Mouse (Mus musculus): ENCODE measurements at regions not wholly inside any gene's neighbourhood (a gene's known extent, or its start where the extent isn't known, plus 50 kb on each side); places are given as distances from the start of the nearest gene placed in this dataset.

DNA sequence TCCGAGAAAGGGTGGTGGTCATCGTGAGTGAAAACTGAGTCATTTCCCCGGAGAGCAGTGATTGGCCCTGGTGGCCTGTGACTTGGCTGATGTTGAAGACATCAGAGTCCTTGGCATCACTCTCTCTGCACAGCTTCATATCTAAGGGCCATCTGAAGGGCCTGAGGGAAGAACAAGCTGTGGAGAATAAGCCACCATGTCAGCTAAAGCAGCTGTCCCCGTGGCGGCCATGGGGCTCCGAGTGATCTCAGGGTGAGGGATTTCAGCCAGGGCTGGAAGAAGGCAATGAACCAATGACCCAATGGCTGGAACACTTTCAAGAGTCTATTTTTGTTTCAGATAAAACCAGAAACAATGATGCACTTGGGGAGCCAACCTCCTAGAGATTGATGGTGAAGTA lies 62.2 kb downstream of the Ttc32 start:
- peak in 1 of 2 experiments; percentile 7 for DNase-seq

DNA sequence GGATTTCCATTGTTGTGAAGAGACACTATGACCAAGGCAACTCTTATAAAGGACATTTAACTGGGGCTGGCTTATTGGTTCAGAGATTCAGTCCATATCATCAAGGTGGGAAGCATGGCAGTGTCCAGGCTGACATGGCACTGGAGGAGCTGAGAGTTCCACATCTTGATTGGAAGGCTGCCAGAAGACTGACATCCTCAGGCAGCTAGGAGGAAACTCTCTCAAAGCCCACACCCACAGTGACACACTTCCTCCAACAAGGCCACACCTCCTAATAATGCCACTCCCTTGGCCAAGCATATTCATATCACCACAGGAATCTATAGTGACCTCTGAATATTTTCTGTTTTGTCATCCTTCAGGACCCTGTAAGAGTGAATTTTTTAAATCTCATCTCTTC lies 65.3 kb downstream of the Ttc32 start:
- no peak for DNase-seq

DNA sequence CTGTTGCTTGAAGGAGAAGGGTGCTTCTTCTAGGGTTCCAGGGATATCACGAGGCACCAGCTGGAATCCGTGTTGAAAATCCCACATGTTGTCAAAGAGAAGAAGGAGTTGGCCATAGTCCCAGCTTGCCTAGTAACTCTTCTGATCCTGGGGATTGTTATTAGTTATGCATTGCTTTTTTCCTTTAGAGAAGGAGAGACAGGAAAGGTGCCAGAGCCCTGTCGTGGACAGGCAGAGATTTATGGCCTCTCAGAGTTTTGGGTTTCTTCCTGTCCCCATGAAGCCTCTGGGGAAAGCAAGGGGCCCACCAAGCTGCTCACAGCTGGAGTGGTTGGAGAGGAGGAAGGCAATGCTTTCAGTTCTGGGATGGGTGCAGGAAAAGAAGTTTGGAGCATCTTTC lies 76.6 kb downstream of the Ttc32 start:
- DNase-seq, result no peak

DNA sequence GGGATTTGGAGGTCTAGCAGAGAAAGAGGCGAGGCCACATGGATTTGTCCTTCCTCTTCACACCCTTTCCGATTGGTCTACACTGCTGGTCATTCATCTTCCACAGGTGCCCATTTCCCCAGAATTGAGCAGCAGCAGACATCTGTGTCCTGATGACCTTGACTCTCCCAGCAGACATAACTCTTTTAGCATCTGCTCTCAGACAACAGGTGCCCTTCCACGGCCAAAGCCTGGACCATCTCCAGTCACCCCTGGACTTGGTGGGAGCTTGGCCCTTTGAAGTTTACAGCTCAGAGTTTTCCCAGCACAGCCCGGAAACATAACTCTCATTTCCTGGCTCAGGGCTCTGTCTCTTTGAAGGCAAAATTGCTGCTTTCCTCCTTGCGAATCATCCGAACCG lies 80.0 kb downstream of the Ttc32 start:
- DNase-seq, result no peak

DNA sequence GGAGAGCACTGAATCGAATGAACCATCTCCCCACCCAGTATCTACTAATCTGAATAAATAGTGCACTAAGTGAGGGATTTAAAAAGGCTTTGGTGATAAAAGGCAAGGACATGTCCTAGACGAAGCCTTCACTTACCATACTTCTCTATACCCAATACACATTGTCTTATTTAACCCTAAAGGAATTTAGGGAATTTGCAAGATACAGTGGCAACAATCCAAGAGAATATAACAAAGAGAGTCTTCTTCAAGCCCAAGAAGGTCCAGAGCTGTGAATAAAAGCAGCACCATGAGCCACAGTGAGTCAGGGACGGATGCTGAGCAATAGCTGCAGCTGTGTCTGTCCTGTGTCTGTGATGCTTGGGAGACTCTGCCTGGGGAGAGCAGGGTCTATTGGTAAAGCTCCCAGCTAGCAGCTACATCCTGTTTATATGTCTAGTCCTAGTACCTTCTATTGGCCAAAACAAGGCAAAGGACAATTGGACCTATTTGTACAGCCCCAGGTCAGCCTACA lies 82.4 kb downstream of the Ttc32 start:
- no peak for DNase-seq

DNA sequence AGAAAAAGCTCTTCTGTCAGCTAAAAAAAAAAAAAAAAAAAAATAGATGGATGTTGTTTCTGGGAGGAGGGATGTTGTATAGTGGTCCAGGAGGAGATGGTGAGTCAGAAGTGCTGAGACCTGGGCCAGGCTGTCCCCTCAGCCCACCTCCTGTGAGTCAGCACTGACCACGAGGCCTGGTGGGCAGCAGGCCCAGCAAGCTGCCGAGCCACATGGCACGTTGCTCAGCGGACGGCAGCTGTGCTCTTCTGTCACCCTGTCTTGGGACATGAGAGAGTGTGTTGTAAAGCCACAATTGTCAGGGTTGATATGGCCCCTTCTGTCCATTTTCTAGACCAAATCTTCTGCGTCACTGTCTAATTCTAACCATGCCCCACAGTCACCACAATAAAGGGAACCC lies 83.9 kb downstream of the Ttc32 start:
- peak; percentile 28 to 51 for DNase-seq

DNA sequence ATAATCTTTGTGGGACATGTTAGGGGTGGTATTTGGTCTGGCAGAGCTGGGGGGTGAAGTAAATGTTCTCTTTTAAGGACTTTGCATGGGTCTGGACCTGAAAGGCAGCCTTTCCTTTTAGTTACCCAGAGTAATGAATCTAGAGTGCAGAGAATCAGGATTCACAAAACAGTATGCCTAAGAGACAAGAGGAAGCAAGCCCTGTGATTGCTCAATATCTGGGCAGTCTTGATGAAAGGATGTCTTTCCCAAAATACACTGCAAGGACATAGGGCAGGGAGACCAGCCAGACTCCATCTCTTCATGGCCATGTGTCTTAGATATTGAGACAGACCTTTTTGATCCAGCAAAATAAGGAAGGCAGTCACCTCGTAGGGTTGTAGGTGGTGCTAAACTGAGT lies 84.3 kb downstream of the Ttc32 start:
- no peak for DNase-seq

DNA sequence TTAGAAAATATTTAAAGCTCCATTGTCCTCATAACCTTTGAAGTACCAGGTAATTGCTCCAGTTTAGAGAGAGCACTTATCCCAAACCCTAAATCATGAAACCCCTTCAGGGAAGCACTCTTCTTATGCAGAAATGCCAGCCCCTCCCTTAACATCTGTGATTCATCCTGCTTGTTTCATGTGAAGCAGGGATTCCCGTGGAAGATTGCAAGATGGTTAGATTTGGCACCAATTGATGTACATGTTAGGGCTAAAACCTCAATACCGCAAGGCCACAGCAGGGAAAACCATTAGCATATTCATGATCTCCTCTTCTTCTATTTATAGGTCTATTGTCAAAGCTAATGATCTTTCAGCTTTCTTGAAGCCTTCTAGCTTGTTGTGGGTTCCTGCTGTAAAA lies 88.8 kb downstream of the Ttc32 start:
- DNase-seq, result no peak

DNA sequence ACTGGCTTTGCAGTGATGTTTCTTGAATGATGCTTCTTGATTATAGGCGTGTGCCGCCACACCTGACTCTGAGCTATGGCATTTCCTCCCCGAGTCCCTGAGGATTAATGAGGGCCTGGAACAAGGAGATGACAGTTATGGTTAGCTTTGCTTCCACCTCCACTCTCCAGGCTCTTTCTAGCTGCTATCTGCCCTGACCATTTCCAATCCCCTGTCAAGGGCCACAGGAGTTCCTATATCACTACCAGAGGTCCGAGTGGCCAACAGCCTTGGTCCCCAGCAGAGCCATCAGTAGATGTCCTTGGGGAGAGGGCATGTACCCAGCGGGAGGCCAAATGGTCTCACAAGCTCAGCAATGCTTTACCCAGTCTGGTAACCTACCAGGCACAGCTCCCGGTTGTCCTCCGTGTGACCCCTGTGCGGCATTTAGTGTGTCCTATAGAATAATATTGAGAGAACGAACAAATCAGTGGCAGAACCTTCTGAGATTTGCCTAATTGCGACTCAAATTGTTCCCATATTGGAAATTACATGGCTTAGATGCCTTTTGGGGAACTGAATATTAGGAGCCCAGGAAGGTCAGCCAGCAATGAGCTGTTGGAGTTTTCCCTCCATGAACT lies 98.2 kb downstream of the Ttc32 start:
- no peak for DNase-seq

DNA sequence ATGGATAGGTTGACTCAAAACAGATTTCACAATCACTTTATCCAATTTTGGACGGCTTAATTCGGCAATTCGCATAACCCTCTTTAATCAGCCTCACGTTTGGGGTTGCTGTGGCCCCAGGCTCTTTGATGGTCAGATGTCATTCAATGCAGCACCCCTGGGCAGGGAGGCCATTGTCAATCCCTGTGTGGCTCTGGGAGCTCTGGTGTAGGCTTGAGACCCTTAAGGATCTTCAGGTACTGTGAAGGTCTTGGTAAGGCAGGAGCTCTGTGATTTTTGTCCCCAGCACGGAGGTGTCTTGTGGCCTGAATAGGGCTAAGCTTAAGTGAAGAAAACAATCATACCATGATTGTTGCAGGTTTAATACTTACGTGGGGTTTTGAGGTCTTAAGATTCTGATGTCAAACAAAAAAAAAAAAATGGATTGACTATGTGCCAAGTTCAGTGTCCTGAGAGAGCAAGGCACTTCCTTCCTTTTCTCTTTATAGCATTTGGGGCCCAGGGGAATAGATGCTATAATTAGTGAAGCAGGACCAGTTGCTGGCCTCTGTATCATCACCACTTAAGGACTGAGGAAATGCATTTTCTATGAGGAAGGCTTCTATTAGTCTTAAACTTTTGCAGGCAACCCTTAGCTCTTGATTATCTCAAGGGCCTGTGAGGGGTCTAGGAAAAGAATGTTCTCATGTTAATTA lies 98.9 kb downstream of the Ttc32 start:
- DNase-seq, result no peak

DNA sequence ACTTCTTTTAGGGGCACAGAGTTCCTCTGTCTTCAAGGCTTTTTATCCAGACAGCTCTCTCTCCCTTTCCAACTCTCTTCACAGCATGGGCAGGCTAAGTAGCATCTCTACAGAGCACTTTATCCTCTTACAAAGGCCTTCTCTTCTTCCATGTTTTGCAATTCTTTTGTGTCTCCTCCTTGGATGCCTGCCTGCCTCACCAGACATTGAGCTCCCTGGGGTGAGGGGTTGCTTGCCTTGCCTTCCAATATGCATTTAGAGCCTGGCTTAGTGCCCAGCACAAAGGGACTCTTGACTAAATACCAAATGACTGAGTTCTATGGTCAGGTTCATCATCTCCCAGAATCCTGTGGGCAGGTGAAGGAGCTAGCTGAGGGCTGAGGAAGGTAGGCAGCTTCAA lies 102.8 kb downstream of the Ttc32 start:
- DNase-seq, result no peak

DNA sequence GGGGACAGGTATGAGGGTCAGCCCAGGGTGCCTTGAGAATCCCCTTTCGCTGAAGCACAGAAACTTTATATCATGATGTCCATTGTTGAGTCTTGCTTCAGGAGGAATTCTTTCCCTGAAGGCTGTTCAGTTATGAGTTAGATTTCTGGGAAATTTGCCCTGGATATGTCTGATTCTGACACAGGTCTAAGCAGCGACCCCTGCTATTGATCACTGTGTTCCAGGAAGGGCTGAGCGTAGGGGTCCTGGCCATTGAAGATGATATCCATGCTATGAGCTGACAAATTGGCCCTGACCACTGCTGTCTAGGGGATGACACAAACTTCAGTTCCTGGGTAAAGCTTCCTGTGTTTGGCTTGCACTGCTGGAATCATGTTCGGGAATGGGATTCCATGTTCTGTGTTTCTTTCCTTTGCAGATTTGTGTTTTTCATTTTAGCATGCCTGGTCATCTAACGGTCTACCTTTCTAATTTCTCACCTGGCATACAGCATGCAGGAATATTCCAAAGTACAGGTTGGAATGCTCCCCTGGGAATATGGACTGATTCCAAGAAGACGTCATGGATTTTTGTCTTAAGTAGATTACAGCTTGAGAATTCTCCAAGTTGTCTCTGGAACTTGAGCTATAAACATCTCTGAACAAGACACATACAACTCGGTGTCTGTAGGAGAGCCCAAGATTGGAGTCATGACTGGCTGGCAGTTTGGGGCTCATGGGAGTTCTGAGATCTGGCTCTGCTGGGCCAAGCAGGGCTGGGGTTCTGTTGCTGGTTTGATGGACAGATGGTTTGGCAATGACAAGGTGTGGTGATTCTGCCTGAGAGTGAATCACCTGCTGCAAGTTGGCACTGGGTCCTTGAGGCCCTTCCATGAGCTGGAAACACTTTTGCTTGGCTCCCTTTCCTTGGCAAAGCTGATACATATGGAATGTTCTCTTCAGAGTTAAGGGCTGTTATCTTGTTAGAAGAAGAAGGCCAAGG lies 104.4 kb downstream of the Ttc32 start:
- DNase-seq, result no peak

DNA sequence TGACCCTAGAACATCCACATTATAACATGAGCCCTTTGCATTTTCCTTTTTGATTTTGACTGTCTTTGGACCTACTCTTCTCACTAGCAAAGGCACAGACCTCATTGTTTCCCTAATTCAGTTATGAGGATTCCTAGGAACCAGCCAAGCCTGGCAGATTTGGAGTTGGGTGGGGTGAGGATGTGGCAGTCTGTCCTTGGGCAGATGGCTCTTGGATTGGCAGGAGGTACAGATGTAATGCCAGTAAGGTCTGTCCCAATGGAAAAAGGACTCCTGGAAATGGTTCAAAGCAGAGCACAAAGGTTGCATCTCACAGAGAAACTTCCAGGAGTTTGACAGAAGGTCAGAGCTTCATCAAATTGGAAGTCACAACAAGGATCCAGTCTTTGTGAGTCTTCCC lies 121.2 kb downstream of the Ttc32 start:
- no peak for DNase-seq

DNA sequence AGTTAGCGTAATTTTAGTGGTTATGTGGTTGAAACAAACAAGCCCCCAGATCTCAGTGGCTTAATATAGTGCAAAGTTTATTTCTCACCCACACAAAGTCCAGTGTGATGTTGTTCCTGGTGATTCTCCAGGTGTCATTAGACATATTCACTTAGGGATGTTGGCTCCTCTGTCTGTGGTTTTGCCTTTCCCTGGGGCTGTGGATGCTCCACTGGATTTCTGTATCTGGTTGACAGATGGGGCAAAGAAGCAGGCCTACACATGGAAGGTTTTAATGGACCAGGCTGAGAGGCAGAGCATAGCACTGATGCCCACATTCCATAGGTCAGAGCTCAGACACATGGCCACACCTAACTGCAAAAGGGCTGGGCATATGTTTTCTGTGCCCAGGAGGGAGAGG lies 121.6 kb downstream of the Ttc32 start:
- no peak for DNase-seq

DNA sequence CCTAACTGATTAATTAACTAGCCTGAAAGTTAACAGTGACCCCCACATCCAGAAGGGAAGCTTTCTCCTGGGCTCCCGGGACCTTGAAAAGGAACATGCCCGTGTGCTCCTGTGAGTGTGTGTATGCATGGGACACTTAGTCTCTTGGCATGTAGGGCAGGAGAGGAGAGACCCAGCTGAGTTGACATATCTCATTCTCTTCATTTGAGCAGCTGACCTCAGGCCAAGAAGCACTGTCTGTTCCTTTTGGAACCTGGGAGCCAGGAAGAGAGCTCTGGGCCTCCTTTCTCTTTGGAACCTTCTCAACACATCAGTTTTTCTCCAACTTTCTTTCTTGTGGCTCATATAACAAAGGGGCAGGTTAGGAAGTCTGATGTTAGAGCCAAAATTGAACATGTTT lies 124.7 kb downstream of the Ttc32 start:
- DNase-seq, result no peak

DNA sequence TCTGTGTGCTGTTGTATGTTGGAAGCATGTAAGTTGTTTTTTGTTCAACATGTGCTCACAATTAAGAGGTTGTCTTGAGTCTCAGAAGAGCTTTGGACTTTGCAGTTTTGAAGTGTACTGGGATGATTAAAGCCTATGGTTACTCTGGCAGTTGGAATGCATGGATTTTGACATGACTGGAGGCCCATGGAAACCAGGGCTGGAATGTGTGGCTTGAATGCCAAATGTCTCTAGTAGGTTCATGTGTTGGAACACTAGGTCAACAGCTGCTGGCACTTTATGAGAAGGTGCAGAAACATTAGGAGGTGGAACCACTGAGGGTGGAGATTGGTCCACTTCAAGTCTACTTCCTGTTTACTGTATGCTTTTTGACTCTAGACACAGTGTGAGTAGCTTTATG lies 127.0 kb downstream of the Ttc32 start:
- no peak for DNase-seq

DNA sequence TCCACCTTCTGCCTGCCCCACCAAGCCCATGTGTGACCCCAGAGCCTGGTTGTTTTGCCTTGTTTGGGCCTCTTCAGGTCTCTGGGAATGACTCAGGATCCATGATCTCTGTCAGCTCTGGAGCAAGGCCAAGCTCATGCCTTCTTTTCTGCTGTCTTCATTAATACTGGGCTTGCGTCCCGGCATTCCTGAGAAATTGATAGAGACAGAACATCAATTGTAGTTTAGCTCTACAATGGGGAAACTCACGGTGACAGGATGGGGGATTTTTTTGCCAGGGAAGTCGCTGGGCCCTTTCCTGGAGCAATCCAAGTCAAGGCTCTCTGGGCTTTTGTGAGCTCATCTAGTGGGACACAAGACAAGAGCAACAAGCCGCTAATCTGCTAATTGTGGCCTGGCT lies 129.0 kb downstream of the Ttc32 start:
- no peak for DNase-seq

DNA sequence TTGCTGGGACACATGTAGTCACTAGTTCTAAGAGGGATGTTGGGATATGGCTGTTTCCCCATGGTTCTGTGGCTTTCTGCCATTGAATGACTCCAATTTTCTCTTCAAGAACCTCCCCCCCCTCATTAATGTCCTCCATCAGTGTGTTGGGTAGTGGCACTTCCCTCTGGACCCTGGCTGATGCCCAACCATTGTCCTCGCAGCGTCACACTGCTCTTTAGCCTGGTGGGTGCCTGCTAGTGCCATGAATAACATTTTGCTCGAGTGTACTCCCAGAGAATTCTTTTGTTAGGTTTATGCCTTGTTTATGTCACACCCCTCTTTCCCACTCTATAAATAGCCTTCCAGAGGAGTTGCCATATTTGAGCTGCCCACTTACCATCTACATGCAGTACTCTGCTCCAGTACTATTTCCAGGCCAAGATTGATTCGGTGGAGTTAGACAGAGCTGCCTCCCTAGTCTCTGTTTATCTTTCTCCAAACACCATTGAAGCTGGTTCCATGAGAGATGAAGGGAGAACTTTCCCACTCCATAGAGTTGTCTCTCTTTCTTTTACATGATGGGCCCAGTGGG lies 135.7 kb downstream of the Ttc32 start:
- DNase-seq, result no peak

DNA sequence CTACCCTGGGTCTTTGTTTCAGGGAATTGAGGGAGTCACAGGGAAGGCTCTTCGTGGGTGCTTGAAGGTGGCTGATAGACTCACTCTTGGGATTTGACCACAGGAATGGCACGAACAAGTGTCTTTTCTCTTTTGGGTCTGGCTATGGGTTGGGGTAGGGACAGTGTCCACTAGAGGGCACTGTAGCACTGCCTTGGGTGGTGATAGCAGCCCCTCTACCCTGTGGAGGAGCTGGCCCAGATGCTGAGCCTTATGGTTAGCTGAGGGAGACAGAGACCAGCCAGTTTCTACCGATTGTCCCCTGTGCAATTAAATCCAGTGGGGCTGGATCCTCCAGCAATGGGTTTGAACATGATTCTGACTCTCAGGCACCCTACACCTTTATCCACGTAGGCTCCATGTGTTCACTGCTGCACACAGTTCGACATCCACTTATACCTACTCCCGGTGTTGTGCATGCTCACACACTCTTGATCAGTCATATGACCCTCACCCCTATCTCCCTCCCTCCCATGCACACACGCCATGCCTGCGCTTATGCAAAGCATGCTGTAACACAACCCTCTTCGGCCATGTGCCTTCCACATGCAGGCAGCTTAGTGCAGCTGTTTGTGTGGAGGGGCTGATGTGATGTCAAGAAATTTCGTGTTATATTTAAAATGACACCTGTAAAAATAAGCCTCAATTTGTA lies 136.6 kb downstream of the Ttc32 start:
- DNase-seq, result peak; percentile 16 to 40

DNA sequence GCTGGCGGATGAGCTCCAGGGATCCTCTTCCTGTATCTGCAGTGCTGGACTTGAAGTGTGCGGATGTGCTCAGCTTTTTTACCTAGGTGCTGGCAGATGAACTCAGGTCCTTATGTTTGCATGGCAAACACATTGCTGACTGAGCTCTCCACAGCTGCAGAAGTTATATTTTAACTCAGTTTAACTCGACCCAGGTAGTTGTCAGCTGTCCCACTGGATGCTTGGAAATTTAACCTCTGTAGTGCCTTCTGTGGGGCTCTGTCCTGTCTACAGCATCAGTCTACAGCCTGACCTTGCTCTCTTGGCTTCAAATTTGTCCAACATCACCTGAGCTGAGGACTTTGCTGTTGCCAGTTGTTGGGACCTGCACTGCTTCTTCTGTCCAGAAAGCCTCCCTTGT lies 139.2 kb downstream of the Ttc32 start:
- DNase-seq, result no peak

DNA sequence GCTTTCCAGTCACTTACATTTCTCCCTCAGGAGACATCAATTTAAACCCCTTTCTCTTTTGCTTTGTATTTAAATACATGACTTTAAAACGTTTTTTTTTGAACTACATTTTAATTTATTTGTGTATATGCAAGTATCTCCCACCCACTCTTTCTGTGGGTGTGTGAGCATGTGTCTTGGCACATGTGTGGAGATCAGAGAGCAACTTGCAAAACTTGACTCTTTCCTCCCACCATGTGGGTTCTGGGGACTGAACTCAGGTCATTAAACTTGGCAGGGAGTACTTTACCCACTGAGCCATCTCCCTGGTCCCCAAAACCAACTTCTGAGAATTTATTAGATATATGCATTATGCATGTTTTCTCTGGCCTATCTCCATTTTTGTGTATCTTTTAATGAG lies 143.9 kb downstream of the Ttc32 start:
- no peak for DNase-seq

DNA sequence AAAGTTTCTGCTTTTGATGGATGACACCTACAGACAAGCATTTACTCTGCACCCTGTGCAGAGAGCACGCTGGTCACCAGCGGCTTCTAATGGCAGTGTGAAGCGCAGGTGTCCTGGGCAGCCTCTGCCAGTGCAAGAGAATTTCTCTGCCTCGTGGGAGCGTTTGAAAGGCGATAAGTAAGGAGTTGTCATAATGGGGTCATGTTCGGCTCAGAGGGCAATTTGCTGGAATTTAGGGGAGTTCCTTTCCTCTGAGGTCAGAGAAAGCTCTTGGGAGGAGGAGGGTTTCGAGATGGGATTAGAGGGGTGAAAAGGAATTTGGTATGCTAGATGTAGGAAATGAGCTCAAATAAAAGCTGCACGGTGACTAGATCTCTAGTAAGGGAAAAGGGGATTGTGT lies 144.5 kb downstream of the Ttc32 start:
- DNase-seq, result no peak
